Mouse (Mus musculus): ENCODE data around the gene Zfp541. TPM values are rescaled to one million over a fixed set of nuclear protein-coding genes. Genes with fewer than 3 reads are reported as not detected.

The Zfp541 gene
- polyA plus RNA-seq, 1 experiment from 2014 or later: not detected

DNA sequence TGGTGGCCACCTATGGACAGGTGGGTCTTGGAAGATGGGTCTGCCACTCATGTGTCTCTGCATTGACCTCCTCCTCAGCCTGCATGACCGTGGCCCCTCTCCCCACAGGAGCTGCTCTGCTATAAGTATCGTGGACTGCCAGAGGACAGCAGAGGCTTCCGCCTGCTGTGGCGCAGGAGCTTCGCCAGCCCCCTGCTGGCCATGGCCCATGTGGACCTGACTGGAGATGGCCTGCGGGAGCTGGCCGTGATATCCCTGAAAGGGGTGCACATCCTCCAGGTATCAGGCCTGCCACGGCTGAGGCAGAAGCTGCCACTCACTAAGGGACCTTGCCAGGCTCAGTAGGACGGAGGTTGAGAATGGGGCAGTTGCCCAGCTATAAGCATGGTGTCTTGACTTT lies 64.2 kb downstream of the Zfp541 start:
- no peak overlapping the region for H3K27ac ChIP-seq (ENCODE audit: low read depth, low read length)
- H3K9ac ChIP-seq (ENCODE audit: low read length): no peak overlapping the region
- ATAC-seq (ENCODE audit: low FRiP score): no peak
- no peaks in the 10 kb centered on the region for H3K9me3 ChIP-seq (ENCODE audit: control insufficient read depth, low read length)
- H3K4me1 ChIP-seq (ENCODE audit: control insufficient read depth, insufficient read depth, low read length): peaks cover 3% of the 10 kb centered on the region; the same call in 1 of the 2 replicates
- H3K27me3 ChIP-seq (ENCODE audit: control insufficient read depth, insufficient read depth, low read length): no peaks in the 10 kb centered on the region
- H3K36me3 ChIP-seq (ENCODE audit: control insufficient read depth, insufficient read depth, low read length): no peaks in the 10 kb centered on the region
- H3K4me3 ChIP-seq (ENCODE audit: low read depth, low read length): no peak overlapping the region
- no peak overlapping the region for H3K4me2 ChIP-seq
- WGBS: 81% methylated on average over 9 of the region's 9 CpGs
- DNase-seq (ENCODE audit: low spot score, missing footprints): no peak

DNA sequence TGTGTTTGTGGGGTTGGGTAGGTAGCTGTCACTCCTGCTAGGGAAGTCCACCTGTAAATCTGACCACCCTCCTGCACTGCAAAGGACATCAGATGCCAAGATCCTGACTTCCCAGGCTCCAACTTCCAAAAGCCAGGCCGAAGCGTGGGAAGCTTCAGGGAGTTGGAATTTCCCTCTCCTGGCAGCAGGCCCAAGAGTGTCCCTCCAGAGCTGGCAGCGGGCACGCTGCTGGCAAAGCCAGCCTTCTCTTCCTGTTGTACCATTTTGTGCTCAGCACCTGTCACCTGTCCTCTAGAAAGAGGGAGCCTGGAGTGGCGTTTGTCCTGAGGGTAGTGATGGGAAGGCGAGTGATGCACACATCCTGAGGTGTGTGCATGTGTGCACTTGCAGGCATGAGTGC lies 66.7 kb downstream of the Zfp541 start:
- Histone ChIP-seq H3K9me3 (ENCODE audit: control insufficient read depth, low read length) (no peaks in the 10 kb centered on the region), H3K9ac (ENCODE audit: low read length) (no peak overlapping the region), H3K36me3 (ENCODE audit: control insufficient read depth, insufficient read depth, low read length) (no peaks in the 10 kb centered on the region), H3K4me3 (ENCODE audit: low read depth, low read length) (no peak overlapping the region), H3K27me3 (ENCODE audit: control insufficient read depth, insufficient read depth, low read length) (no peaks in the 10 kb centered on the region), H3K4me1 (ENCODE audit: control insufficient read depth, insufficient read depth, low read length) (peaks cover 11% of the 10 kb centered on the region), H3K4me2 (no peak overlapping the region), H3K27ac (ENCODE audit: low read depth, low read length) (no peak overlapping the region)
- DNase-seq (ENCODE audit: low spot score, missing footprints) (no peak), ATAC-seq (ENCODE audit: low FRiP score) (no peak)
- 91% methylated on average over 6 of the region's 6 CpGs for WGBS

- WGBS: 64% methylated on average over 5 of the region's 5 CpGs
- Histone ChIP-seq H3K4me2 (no peak overlapping the region), H3K27ac (ENCODE audit: low read depth, low read length) (no peak overlapping the region), H3K9ac (ENCODE audit: low read length) (no peak overlapping the region), H3K36me3 (ENCODE audit: control insufficient read depth, insufficient read depth, low read length) (no peaks in the 10 kb centered on the region), H3K9me3 (ENCODE audit: control insufficient read depth, low read length) (no peaks in the 10 kb centered on the region), H3K4me1 (ENCODE audit: control insufficient read depth, insufficient read depth, low read length) (peaks cover 11% of the 10 kb centered on the region), H3K4me3 (ENCODE audit: low read depth, low read length) (no peak overlapping the region), H3K27me3 (ENCODE audit: control insufficient read depth, insufficient read depth, low read length) (no peaks in the 10 kb centered on the region)
- ATAC-seq (ENCODE audit: low FRiP score) (no peak), DNase-seq (ENCODE audit: low spot score, missing footprints) (no peak)
Measured at GRCm38 (mm10) chr7:16128899-16129298, 67.3 kb downstream of the Zfp541 start.

DNA sequence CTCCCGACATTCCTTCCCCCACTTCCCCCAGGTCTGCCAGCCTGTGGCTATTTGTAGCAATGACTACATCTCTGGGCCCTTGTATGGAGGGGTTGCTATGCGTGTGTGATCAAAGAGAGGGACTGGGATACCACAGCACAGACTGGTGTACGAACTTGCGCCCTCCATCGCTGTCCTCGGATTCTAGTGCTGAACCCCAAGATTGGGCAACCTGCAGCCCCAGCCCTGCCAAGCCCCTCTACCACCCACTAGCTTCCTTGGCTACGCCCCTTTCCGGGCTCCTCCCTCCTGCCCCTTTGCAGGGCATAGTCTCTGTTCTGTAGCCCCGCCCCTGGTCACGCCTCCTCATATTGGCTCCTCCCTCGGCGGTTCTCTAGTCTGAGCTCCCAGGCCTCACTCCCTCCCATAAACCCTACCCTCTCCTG lies 67.8 kb downstream of the Zfp541 start, which contains the start of gene Slc8a2:
TSS of gene Slc8a2 (plus strand) at position 406 of the 425 bp plus-strand sequence.
- Histone ChIP-seq H3K9ac (ENCODE audit: low read length) (peak within 1 kb of the TSS; percentile 72), H3K27me3 (ENCODE audit: control insufficient read depth, insufficient read depth, low read length) (no peaks in the 10 kb centered on the region), H3K4me1 (ENCODE audit: control insufficient read depth, insufficient read depth, low read length) (peaks cover 11% of the 10 kb centered on the region), H3K4me3 (ENCODE audit: low read depth, low read length) (peak within 1 kb of the TSS; percentile 67), H3K36me3 (ENCODE audit: control insufficient read depth, insufficient read depth, low read length) (no peaks in the 10 kb centered on the region), H3K4me2 (peak within 1 kb of the TSS; percentile 65), H3K9me3 (ENCODE audit: control insufficient read depth, low read length) (no peaks in the 10 kb centered on the region), H3K27ac (ENCODE audit: low read depth, low read length) (peak within 1 kb of the TSS; percentile 49; the same call in 1 of the 2 replicates)
- WGBS: 2% methylated on average over 12 of the region's 12 CpGs
- DNase-seq (ENCODE audit: low spot score, missing footprints): peak; percentile 98
- peak; percentile 88 for ATAC-seq (ENCODE audit: low FRiP score)

- Histone ChIP-seq H3K4me2 (peak overlapping the region; percentile 65), H3K36me3 (ENCODE audit: control insufficient read depth, insufficient read depth, low read length) (no peaks in the 10 kb centered on the region), H3K9me3 (ENCODE audit: control insufficient read depth, low read length) (no peaks in the 10 kb centered on the region), H3K4me3 (ENCODE audit: low read depth, low read length) (peak overlapping the region; percentile 67), H3K9ac (ENCODE audit: low read length) (peak overlapping the region; percentile 72), H3K4me1 (ENCODE audit: control insufficient read depth, insufficient read depth, low read length) (peaks cover 15% of the 10 kb centered on the region), H3K27me3 (ENCODE audit: control insufficient read depth, insufficient read depth, low read length) (no peaks in the 10 kb centered on the region), H3K27ac (ENCODE audit: low read depth, low read length) (peak overlapping the region; percentile 49; the same call in 1 of the 2 replicates)
- under 1% methylated on average over 37 of the region's 38 CpGs for WGBS
- ATAC-seq (ENCODE audit: low FRiP score): peak; percentile 87
- peak; percentile 97 for DNase-seq (ENCODE audit: low spot score, missing footprints)
Measured at GRCm38 (mm10) chr7:16129846-16130691, 68.5 kb downstream of the Zfp541 start.

- ATAC-seq (ENCODE audit: low FRiP score): no peak
- peak overlapping the region; percentile 65 for H3K4me2 ChIP-seq
- no peak overlapping the region for H3K27ac ChIP-seq (ENCODE audit: low read depth, low read length)
- H3K4me3 ChIP-seq (ENCODE audit: low read depth, low read length): peak overlapping the region; percentile 67; the same call in 1 of the 2 replicates
- DNase-seq (ENCODE audit: low spot score, missing footprints): peak; percentile 86
- 41% methylated on average over 12 of the region's 13 CpGs for WGBS
- peaks cover 17% of the 10 kb centered on the region for H3K4me1 ChIP-seq (ENCODE audit: control insufficient read depth, insufficient read depth, low read length)
- H3K36me3 ChIP-seq (ENCODE audit: control insufficient read depth, insufficient read depth, low read length): no peaks in the 10 kb centered on the region
- no peaks in the 10 kb centered on the region for H3K9me3 ChIP-seq (ENCODE audit: control insufficient read depth, low read length)
- peak overlapping the region; percentile 72 for H3K9ac ChIP-seq (ENCODE audit: low read length)
- no peaks in the 10 kb centered on the region for H3K27me3 ChIP-seq (ENCODE audit: control insufficient read depth, insufficient read depth, low read length)
Measured at GRCm38 (mm10) chr7:16130956-16131634, 69.5 kb downstream of the Zfp541 start.

DNA sequence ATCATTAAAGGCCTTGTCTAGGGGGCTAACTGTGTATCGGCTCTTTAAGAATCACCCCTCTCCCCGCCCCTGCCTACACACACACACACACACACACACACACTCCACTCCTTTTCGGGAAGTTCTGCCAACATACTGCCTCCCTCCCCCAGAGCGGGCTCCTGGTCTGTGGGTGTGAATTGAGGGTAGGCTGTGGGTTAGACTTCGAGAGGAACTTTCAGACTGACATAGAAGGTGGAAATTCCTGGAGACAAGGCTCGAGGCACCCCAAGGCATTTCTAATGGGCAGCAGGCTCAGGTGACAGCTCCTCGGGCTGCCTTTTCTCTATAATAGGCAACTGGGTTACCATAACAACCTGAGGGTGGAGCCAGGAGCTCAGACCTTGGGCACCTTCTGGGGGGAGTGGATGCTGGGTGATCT lies 70.6 kb downstream of the Zfp541 start:
- Histone ChIP-seq H3K36me3 (ENCODE audit: control insufficient read depth, insufficient read depth, low read length) (no peaks in the 10 kb centered on the region), H3K4me3 (ENCODE audit: low read depth, low read length) (no peak overlapping the region), H3K27ac (ENCODE audit: low read depth, low read length) (no peak overlapping the region), H3K4me1 (ENCODE audit: control insufficient read depth, insufficient read depth, low read length) (peaks cover 17% of the 10 kb centered on the region), H3K9ac (ENCODE audit: low read length) (no peak overlapping the region), H3K4me2 (no peak overlapping the region), H3K27me3 (ENCODE audit: control insufficient read depth, insufficient read depth, low read length) (no peaks in the 10 kb centered on the region), H3K9me3 (ENCODE audit: control insufficient read depth, low read length) (no peaks in the 10 kb centered on the region)
- DNase-seq (ENCODE audit: low spot score, missing footprints) (no peak), ATAC-seq (ENCODE audit: low FRiP score) (no peak)
- 19% methylated on average over 7 of the region's 7 CpGs for whole genome bisulfite sequencing

DNA sequence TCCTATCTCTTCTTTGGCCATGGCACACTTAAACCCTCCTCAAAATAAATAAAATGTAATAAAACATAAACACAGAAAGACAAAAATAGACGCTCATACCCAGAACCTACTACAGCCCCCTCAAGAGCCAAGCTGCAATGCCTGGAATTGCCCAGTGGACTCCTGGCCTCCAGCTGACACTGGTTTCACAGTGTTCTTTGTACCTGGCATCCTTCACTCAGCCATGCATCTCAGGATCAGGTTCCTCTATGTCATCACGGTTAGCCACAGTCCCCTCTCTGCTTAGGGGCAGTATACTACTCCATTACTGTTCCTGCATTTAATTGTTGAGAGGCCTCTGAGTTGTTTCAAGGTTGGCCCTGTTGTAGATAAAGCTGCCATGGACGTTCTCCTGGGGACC lies 71.3 kb downstream of the Zfp541 start:
- WGBS: 73% methylated on average over 3 of the region's 3 CpGs
- Histone ChIP-seq H3K9me3 (ENCODE audit: control insufficient read depth, low read length) (no peaks in the 10 kb centered on the region), H3K4me2 (no peak overlapping the region), H3K4me3 (ENCODE audit: low read depth, low read length) (no peak overlapping the region), H3K4me1 (ENCODE audit: control insufficient read depth, insufficient read depth, low read length) (peaks cover 17% of the 10 kb centered on the region), H3K36me3 (ENCODE audit: control insufficient read depth, insufficient read depth, low read length) (no peaks in the 10 kb centered on the region), H3K27me3 (ENCODE audit: control insufficient read depth, insufficient read depth, low read length) (no peaks in the 10 kb centered on the region), H3K27ac (ENCODE audit: low read depth, low read length) (no peak overlapping the region), H3K9ac (ENCODE audit: low read length) (no peak overlapping the region)
- no peak for DNase-seq (ENCODE audit: low spot score, missing footprints)
- ATAC-seq (ENCODE audit: low FRiP score): no peak

- Histone ChIP-seq H3K9me3 (ENCODE audit: control insufficient read depth, low read length) (no peaks in the 10 kb centered on the region), H3K27me3 (ENCODE audit: control insufficient read depth, insufficient read depth, low read length) (no peaks in the 10 kb centered on the region), H3K4me1 (ENCODE audit: control insufficient read depth, insufficient read depth, low read length) (peaks cover 17% of the 10 kb centered on the region), H3K9ac (ENCODE audit: low read length) (no peak overlapping the region), H3K36me3 (ENCODE audit: control insufficient read depth, insufficient read depth, low read length) (no peaks in the 10 kb centered on the region), H3K4me3 (ENCODE audit: low read depth, low read length) (no peak overlapping the region), H3K27ac (ENCODE audit: low read depth, low read length) (no peak overlapping the region), H3K4me2 (no peak overlapping the region)
- DNase-seq (ENCODE audit: low spot score, missing footprints) (no peak), ATAC-seq (ENCODE audit: low FRiP score) (no peak)
- 90% methylated on average over 9 of the region's 9 CpGs for WGBS
Measured at GRCm38 (mm10) chr7:16133691-16134090, 72.1 kb downstream of the Zfp541 start.
